Mouse (Mus musculus) stomach, embryonic 14.5 days (tissue): Measurements from ENCODE around the gene Cops3. TPM values are rescaled to one million over a fixed set of nuclear protein-coding genes. Genes with fewer than 3 reads are reported as not detected.
"Not testable (repeated sequence)": the region's sequence is repeated elsewhere in the genome, so short reads cannot be mapped to it uniquely, and the experiment has no call there.

Experiments
- ATAC-seq: fragments of 200-750 bp; cut with Nextera tagmentation; 2 replicates; pipeline ENCODE4 v1.8.0; 2017; ENCODE audit warnings: low read depth, moderate TSS enrichment; ENCODE audit not compliant: insufficient number of reproducible peaks, insufficient read depth, low FRiP score
- H3K27ac ChIP-seq: fragments of 300-500 bp; sonication (generic); 2 replicates; pipeline ENCODE4 v1.5.1; 2014; ENCODE audit warnings: mild to moderate bottlenecking, low read length, moderate library complexity, mixed read lengths
- H3K27me3 ChIP-seq: fragments of 300-500 bp; sonication (generic); 2 replicates; pipeline ENCODE4 v1.6.1; 2014; ENCODE audit warnings: low read length, control low read depth, mixed read lengths; ENCODE audit not compliant: control insufficient read depth, insufficient read depth
- H3K36me3 ChIP-seq: fragments of 300-500 bp; sonication (generic); 2 replicates; pipeline ENCODE4 v1.6.1; 2014; ENCODE audit warnings: mild to moderate bottlenecking, control low read depth, low read length, moderate library complexity, mixed read lengths; ENCODE audit not compliant: control insufficient read depth, insufficient read depth
- H3K4me1 ChIP-seq: fragments of 300-500 bp; sonication (generic); 2 replicates; pipeline ENCODE4 v1.6.1; 2014; ENCODE audit warnings: low read length, control low read depth, mixed read lengths; ENCODE audit not compliant: control insufficient read depth, insufficient read depth
- H3K4me2 ChIP-seq: fragments of 300-500 bp; sonication (generic); replicated peaks from 2 replicates; pipeline ENCODE4 v1.6.1; 2014; ENCODE audit warnings: low read depth, low read length, control low read depth
- H3K4me3 ChIP-seq: fragments of 300-500 bp; sonication (generic); 2 replicates; pipeline ENCODE4 v1.5.1; 2014; ENCODE audit warnings: low read depth, low read length, control low read depth
- H3K9ac ChIP-seq: fragments of 300-500 bp; sonication (generic); replicated peaks from 2 replicates; pipeline ENCODE4 v1.6.1; 2014; ENCODE audit warnings: low read depth, mild to moderate bottlenecking, control low read depth, low read length, moderate library complexity, mixed read lengths
- H3K9me3 ChIP-seq: fragments of 300-500 bp; sonication (generic); 2 replicates; pipeline ENCODE4 v1.6.1; 2016; ENCODE audit warnings: low read depth, low read length, control low read depth; ENCODE audit not compliant: control insufficient read depth
- WGBS: fragments of 180-500 bp; shearing (Covaris S2); extraction: QIAGEN DNeasy Blood & Tissue Kit; methylation state at CpG from one replicate; pipeline ENCODE4 v1.1.7; 2014; 5-methylcytosine and 5-hydroxymethylcytosine counted together
- polyA plus RNA-seq: library from polyadenylated mRNA; unstranded; fragments of >200 nt; fragmentation: Nextera tagmentation; extraction: Ambion mirVana; gene quantifications from 2 replicates; pipeline ENCODE4 v1.2.1, GENCODE M21; 2014

Gene Cops3
- polyA plus RNA-seq, 1 experiment from 2014 or later, result 206 TPM

DNA sequence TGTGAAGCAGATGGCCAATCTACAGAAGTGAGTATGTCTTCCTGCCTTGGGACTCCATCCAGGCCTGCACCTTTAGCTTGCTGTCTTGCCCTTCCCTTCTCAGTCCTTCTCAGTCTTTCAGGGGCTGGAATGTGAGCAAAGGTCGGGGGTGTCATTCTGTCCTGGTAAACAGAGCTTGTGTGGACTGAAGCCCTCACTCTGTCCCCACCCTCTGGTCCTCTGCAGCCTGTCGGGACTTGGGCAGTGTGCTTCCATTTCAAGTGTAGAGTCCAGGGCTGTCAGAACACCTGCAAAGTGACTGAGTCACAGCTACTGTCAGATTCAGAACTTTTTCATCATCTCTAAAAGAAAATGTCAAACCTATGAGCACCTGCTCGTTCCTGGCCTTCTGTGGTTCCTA is 13.2 kb upstream of the Cops3 start:
- Histone ChIP-seq H3K4me3 (no peak overlapping the region), H3K4me1 (no peaks in the 10 kb centered on the region), H3K4me2 (no peak overlapping the region), H3K9me3 (no peaks in the 10 kb centered on the region), H3K27me3 (no peaks in the 10 kb centered on the region), H3K27ac (no peak overlapping the region), H3K36me3 (no peaks in the 10 kb centered on the region), H3K9ac (no peak overlapping the region)
- WGBS, result 50% methylated on average over 3 of the region's 3 CpGs
- ATAC-seq, result no peak

DNA sequence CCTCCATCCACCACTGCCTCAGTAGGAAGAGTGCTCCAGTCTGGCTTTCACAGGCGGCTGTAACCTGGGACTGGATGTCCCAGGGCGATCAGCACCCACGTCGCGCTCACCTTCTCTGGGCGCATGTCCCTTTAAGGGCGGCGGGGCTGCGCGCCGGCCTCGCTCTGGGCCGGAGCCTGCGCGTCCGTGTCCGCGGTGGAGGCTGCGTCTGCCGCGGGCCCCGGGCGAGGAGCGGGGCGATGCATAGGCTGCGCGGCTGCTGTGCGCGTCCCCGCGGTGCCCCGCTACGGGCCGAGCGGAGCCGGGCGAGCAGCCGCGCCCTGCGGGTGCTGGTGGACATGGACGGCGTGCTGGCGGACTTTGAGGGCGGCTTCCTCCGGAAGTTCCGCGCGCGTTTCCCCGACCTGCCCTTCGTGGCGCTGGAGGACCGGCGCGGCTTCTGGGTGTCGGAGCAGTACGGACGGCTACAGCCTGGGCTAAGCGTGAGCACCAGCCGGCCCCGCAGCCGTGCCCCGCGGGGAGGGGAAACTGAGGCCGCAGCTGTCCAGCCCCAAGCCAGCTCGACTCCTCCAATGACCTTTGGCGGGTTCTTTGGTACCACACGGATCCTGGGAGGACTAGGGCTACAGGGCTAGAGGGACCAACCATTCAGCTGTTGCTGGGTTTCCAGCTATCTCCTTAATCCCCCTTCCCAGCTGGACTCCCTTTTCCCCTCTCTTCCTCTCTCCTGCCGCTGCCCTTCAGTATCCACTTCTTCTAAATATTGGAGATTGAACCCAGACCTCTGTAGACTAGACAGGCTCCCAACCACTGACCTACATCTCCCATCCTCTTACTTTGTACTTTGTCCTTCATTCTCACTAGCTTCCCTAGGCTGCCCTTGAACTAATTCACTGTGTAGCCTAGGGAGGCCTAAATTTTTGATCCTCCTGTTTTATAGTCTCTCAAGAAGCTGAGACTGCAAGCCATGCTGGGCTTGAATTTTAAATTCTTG is 8.6 kb upstream of the Cops3 start:
- WGBS, result under 1% methylated on average over 69 of the region's 69 CpGs
- H3K4me1 ChIP-seq, result 0 out of 2 replicates have a peak, but pooled peaks cover 5% of the 10 kb centered on the region
- peak overlapping the region; percentile 87 for H3K27ac ChIP-seq
- peak overlapping the region; percentile 69 for H3K4me3 ChIP-seq
- no peaks in the 10 kb centered on the region for H3K9me3 ChIP-seq
- peak overlapping the region; percentile 65 for H3K4me2 ChIP-seq
- peak overlapping the region; percentile 84 for H3K9ac ChIP-seq
- no peaks in the 10 kb centered on the region for H3K36me3 ChIP-seq
- ATAC-seq, result peak; percentile 89
- H3K27me3 ChIP-seq, result no peaks in the 10 kb centered on the region

GRCm38 (mm10) chr11:59847131-59847530 is 7.5 kb upstream of the Cops3 start:
- peak overlapping the region; percentile 69 for H3K4me3 ChIP-seq
- peak overlapping the region; percentile 65; the same call in 1 of the 2 replicates for H3K4me2 ChIP-seq
- H3K27me3 ChIP-seq, result no peaks in the 10 kb centered on the region
- 0 out of 2 replicates have a peak, but pooled peaks cover 5% of the 10 kb centered on the region for H3K4me1 ChIP-seq
- no peak for ATAC-seq
- 17% methylated on average over 2 of the region's 2 CpGs for WGBS
- H3K27ac ChIP-seq, result no peak overlapping the region
- H3K9ac ChIP-seq, result no peak overlapping the region
- no peaks in the 10 kb centered on the region for H3K36me3 ChIP-seq
- H3K9me3 ChIP-seq, result no peaks in the 10 kb centered on the region

DNA sequence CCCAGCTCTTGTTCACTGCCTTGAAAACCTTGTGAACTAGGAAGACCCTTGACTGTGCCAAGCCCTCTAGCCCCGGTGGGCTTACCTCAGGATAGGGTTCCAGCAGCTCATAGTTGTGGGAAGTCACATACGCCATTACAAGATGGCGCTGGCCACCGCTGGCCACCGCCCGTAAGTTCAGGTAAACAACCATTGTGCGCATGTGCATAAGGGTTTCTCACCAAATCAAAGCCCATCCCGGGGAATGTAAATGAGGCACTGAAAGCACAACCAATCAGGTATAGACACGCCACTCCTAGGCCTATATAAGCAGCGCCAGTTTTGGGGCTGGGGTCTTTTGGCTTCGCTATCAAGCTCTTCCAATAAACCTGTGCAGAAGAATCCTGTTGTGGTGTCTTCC is 6.7 kb upstream of the Cops3 start:
- Histone ChIP-seq H3K4me3 (no peak overlapping the region), H3K27ac (no peak overlapping the region), H3K4me1 (0 out of 2 replicates have a peak, but pooled peaks cover 5% of the 10 kb centered on the region), H3K27me3 (no peaks in the 10 kb centered on the region), H3K9ac (no peak overlapping the region), H3K4me2 (no peak overlapping the region), H3K9me3 (no peaks in the 10 kb centered on the region), H3K36me3 (no peaks in the 10 kb centered on the region)
- ATAC-seq, result no peak
- 96% methylated on average over 11 of the region's 11 CpGs for WGBS

GRCm38 (mm10) chr11:59839008-59839458 is 605 bp downstream of the Cops3 start, which contains the start of gene Nt5m:
Nt5m (plus strand) TSS chr11:59839447.
- Histone ChIP-seq H3K36me3 (peaks cover 20% of the 10 kb centered on the region), H3K9me3 (no peaks in the 10 kb centered on the region), H3K9ac (peak within 1 kb of the TSS; percentile 92), H3K4me2 (peak within 1 kb of the TSS; percentile 62), H3K4me3 (peak within 1 kb of the TSS; percentile 97), H3K27me3 (no peaks in the 10 kb centered on the region), H3K4me1 (peaks cover 14% of the 10 kb centered on the region), H3K27ac (peak within 1 kb of the TSS; percentile 98)
- ATAC-seq, result peak; percentile 96
- under 1% methylated on average over 24 of the region's 24 CpGs for WGBS

- ATAC-seq, result no peak
- Histone ChIP-seq H3K9me3 (no peaks in the 10 kb centered on the region), H3K27ac (no peak overlapping the region), H3K4me2 (peak overlapping the region; percentile 62), H3K4me3 (peak overlapping the region; percentile 97), H3K9ac (peak overlapping the region; percentile 92; the same call in 1 of the 2 replicates), H3K36me3 (peaks cover 23% of the 10 kb centered on the region), H3K27me3 (no peaks in the 10 kb centered on the region), H3K4me1 (peaks cover 14% of the 10 kb centered on the region)
- WGBS, result 60% methylated on average over 4 of the region's 4 CpGs
These were observed 1.2 kb downstream of the Cops3 start for GRCm38 (mm10) chr11:59838426-59838825.

- H3K27ac ChIP-seq, ATAC-seq, H3K9me3 ChIP-seq, H3K9ac ChIP-seq, H3K27me3 ChIP-seq: not testable (repeated sequence)
- no CpG with 5 or more reads among the region's 1 CpGs for WGBS
- H3K4me3 ChIP-seq, result 0 out of 2 replicates have a peak overlapping the region, but pooled peaks have one; percentile 97
- H3K36me3 ChIP-seq, result peaks cover 26% of the 10 kb centered on the region
- 0 out of 2 replicates have a peak overlapping the region, but pooled peaks have one; percentile 62 for H3K4me2 ChIP-seq
- H3K4me1 ChIP-seq, result peaks cover 14% of the 10 kb centered on the region
These were observed 1.8 kb downstream of the Cops3 start for GRCm38 (mm10) chr11:59837789-59838188.

- Histone ChIP-seq H3K27me3 (no peaks in the 10 kb centered on the region), H3K27ac (no peak overlapping the region), H3K36me3 (peaks cover 91% of the 10 kb centered on the region), H3K4me2 (no peak overlapping the region), H3K9me3 (no peaks in the 10 kb centered on the region), H3K4me1 (no peaks in the 10 kb centered on the region), H3K4me3 (no peak overlapping the region), H3K9ac (no peak overlapping the region)
- WGBS, result 81% methylated on average over 3 of the region's 3 CpGs
- no peak for ATAC-seq
These were observed 18.0 kb downstream of the Cops3 start for GRCm38 (mm10) chr11:59821625-59822024.
